Mouse (Mus musculus): ENCODE results near the gene Dhx32.

GRCm38 (mm10) chr7:133788147-133788546, 5.6 kb upstream of the Dhx32 start:
- no peak for TF ChIP-seq EP300 (IDR thresholded peaks at IDR 0.05; ENCODE audit: insufficient read depth, low read depth, low read length)
- no peak for TF ChIP-seq CTCF (IDR thresholded peaks at IDR 0.05)
